Mouse (Mus musculus) effector memory CD4-positive, alpha-beta T cell, adult 7 months (primary cell): ENCODE measurements around the gene Trim21. TPM values are rescaled to one million over a fixed set of nuclear protein-coding genes. Genes with fewer than 3 reads are reported as not detected.

Experiments
- polyA plus RNA-seq: library from polyadenylated mRNA; unstranded; fragments of 100-300 nt; shearing (Covaris generic); gene quantifications from one replicate; pipeline ENCODE4 v1.2.1, GENCODE M21; 2017

Gene Trim21
- 19.6 TPM for polyA plus RNA-seq

GRCm38 (mm10) chr7:102564999-102565997, at the start of gene Trim21:
Trim21 (minus strand) TSS chr7:102565486.

DNA sequence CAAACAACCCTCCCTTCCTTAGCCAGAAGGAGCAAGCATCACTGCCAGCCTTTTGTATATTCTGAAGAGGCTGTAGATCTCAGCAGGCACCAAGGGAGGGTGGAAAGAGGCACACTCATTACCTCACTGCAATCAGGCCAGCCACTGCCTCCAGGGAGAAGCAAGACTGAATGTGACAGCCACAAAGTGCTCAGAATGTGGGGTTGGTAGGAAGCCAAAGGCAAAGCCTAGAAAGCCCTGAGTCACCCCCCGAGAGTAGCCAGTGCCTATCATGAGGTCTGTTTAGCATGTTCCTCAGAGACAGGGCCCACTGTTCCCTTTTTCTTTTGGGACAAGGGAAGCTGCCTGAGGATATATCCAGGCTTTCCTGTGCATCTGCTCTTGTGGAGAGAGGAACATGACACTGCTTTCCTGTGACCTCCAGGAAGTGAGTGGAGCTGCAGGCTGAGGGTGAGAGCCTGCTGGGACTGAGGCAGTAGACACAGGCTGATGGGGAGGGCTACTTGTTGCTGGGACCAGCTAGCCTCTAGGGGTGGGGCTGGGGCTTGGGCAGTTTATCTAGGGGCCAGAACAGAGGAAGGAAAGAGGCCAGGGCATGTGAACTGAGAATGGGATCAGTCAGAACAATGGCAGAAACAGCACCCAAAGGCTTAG, 32.2 kb upstream of the Trim21 start, which contains the start of gene Olfr552:
Olfr552 (plus strand) TSS at position 393 of the 654 bp plus-strand sequence.

GRCm38 (mm10) chr7:102591786-102592185, 26.5 kb upstream of the Trim21 start, which contains the start of gene Olfr551:
Olfr551 (minus strand) TSS chr7:102591886.

DNA sequence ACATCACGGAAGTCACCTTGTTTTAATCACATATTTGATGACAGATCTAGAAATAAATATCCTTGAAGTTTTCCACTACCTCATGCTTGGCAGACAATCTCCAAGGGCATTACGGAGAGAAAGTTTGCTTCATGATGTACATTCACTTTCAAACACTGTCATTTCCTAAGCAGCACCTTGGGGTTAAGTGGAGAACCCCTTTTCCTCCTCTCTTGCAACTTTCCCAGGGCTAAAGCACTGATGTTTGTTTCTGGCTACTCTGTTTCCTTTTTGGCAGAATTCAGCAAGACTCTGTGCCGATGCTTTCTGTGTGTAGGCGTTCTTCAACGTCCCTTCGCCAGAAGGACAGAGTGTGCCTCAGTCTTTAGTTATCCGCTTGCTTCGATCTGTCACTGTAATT, 5.9 kb upstream of the Trim21 start, which contains the start of gene Olfr550:
Olfr550 (plus strand) TSS at position 301 of the 400 bp plus-strand sequence.

DNA sequence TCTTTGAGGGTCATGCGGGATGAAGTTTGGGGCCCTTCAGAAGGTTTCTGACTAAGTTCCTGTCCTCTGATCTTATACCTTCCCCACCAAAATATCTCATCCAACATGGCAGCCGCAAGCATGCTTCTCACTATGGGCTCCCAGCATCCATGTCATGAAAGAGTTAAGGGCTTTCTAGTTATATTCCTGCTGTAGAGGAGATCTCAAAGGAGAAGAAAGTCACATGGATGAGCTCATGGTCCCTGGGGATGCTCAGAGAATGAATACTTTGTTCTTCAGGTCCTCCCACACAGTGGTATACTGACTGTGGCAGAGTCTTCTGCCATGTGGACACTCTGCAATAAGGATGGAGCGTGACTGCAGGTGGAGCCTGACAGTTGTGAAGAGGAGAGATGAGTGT, 15.7 kb downstream of the Trim21 start, which contains the start of gene Olfr549:
Olfr549 (plus strand) TSS at position 301 of the 400 bp plus-strand sequence.

GRCm38 (mm10) chr7:102540596-102540995, 24.7 kb downstream of the Trim21 start, which contains the start of gene Olfr548-ps1:
Olfr548-ps1 (plus strand) TSS chr7:102540896.

DNA sequence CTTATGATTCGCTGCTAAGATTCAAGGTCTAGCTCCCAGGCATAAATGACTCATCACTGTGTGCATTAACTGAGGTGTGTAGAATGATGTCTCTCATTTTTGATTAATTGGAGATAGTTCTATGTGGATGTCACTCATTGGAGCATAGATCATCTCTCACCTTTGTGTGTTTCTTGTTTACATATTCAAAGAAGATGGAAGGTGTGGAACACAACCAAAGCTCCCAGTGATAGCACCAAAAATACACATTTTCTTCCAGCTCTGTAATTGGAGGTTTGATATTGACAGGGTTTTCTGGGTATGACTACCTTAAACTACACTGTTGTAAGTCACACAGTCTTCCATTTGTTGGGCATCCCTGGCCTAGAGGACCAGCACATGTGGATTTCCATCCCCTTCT, 30.8 kb downstream of the Trim21 start, which contains the start of gene Olfr547:
Olfr547 (plus strand) TSS at position 301 of the 400 bp plus-strand sequence.

Other genes starting within 250 kb of the Trim21 start
- 47.0 TPM for gene Rrm1, start 123.8 kb downstream of the Trim21 start, polyA plus RNA-seq
- gene Olfr543, start 83.8 kb downstream of the Trim21 start, polyA plus RNA-seq, result 0.44 TPM
- not detected for gene Olfr544, start 77.2 kb downstream of the Trim21 start, polyA plus RNA-seq
- not detected for gene Olfr545, start 65.9 kb downstream of the Trim21 start, polyA plus RNA-seq
- not detected for gene Olfr547, start 30.7 kb downstream of the Trim21 start, polyA plus RNA-seq
- gene Olfr548-ps1, start 24.6 kb downstream of the Trim21 start, polyA plus RNA-seq, result not detected
- not detected for gene Olfr549, start 15.6 kb downstream of the Trim21 start, polyA plus RNA-seq
- gene Olfr550, start 6.0 kb upstream of the Trim21 start, polyA plus RNA-seq, result 0.22 TPM
- gene Olfr551, start 26.4 kb upstream of the Trim21 start, polyA plus RNA-seq, result 0.09 TPM
- not detected for gene Olfr552, start 32.3 kb upstream of the Trim21 start, polyA plus RNA-seq
- gene Olfr553, start 52.7 kb upstream of the Trim21 start, polyA plus RNA-seq, result not detected
- 0.95 TPM for gene Olfr554, start 72.9 kb upstream of the Trim21 start, polyA plus RNA-seq
- not detected for gene Olfr555, start 93.3 kb upstream of the Trim21 start, polyA plus RNA-seq
- not detected for gene Olfr556, start 99.4 kb upstream of the Trim21 start, polyA plus RNA-seq
- gene Trim68, start 121.8 kb upstream of the Trim21 start, polyA plus RNA-seq, result 7.4 TPM
- not detected for gene Olfr557, start 130.4 kb upstream of the Trim21 start, polyA plus RNA-seq
- gene Olfr558, start 136.7 kb upstream of the Trim21 start, polyA plus RNA-seq, result not detected
- not detected for gene Olfr33, start 153.6 kb upstream of the Trim21 start, polyA plus RNA-seq
- gene Olfr559, start 162.0 kb upstream of the Trim21 start, polyA plus RNA-seq, result not detected
- gene Olfr560, start 193.9 kb upstream of the Trim21 start, polyA plus RNA-seq, result not detected
- not detected for gene Olfr78, start 194.0 kb upstream of the Trim21 start, polyA plus RNA-seq
- not detected for gene Olfr561, start 205.7 kb upstream of the Trim21 start, polyA plus RNA-seq
- gene Olfr564, start 238.0 kb upstream of the Trim21 start, polyA plus RNA-seq, result not detected